Mouse (Mus musculus): Measurements from ENCODE around the gene Frmpd1. TPM values are rescaled to one million over a fixed set of nuclear protein-coding genes. Genes with fewer than 3 reads are reported as not detected.

Gene Frmpd1
- total RNA-seq, 2 experiments from 2014 or later = 12.2 to 12.8 TPM

- DNase-seq (ENCODE audit: low spot score in 2 of 2) = no peak
- intact Hi-C loops (cut with DNase I) = no loop called here
Observed at GRCm38 (mm10) chr4:45222395-45222794, 37.7 kb downstream of the Frmpd1 start.

GRCm38 (mm10) chr4:45230263-45230662, 45.6 kb downstream of the Frmpd1 start:
- intact Hi-C loops (cut with DNase I) = no loop called here
- DNase-seq (ENCODE audit: low spot score in 2 of 2) = no peak

DNA sequence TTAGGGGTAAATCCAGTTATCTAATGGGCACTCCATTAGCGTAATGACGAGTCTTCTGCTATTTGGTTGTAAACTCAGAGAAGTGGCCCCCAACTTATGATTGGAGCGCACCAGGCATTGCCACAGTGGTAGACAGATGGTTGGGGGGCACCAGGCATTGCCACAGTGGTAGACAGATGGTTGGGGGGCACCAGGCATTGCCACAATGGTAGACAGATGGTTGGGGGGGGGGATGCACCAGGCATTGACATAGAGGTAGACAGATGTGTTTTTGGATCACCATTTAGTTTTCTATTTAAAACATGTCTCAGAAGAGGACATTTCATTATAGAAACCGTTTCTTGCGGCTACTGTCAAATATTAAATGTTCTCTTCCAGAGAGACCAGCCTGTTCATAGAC, 53.6 kb downstream of the Frmpd1 start:
- DNase-seq (ENCODE audit: low spot score in 2 of 2) = no peak
- intact Hi-C loops (cut with DNase I) = no loop called here

DNA sequence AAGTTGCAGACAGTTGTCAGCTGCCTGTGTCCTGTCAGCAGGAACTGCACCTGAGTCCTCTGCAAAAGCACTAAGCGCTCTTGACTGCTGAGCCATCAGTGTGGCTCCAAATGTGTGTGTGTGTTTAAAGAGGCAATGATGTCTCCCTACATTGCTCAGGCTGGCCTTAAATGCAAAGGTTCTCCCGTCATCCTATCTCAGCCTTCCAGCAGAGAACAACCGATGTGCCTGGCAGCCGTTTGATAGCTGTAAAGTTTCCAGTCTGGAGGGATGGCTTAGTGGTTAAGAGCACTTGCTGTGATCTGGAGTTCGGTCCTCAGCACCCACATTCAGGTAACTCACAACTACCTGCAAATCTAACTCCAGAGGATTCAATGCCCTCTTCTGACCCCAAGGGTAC, 56.7 kb downstream of the Frmpd1 start:
- no peak for DNase-seq (ENCODE audit: low spot score in 2 of 2)
- intact Hi-C loops (cut with DNase I) = no loop called here

GRCm38 (mm10) chr4:45242163-45242562, 57.5 kb downstream of the Frmpd1 start:
- intact Hi-C loops (cut with DNase I) = no loop called here
- DNase-seq (ENCODE audit: low spot score in 2 of 2) = no peak

DNA sequence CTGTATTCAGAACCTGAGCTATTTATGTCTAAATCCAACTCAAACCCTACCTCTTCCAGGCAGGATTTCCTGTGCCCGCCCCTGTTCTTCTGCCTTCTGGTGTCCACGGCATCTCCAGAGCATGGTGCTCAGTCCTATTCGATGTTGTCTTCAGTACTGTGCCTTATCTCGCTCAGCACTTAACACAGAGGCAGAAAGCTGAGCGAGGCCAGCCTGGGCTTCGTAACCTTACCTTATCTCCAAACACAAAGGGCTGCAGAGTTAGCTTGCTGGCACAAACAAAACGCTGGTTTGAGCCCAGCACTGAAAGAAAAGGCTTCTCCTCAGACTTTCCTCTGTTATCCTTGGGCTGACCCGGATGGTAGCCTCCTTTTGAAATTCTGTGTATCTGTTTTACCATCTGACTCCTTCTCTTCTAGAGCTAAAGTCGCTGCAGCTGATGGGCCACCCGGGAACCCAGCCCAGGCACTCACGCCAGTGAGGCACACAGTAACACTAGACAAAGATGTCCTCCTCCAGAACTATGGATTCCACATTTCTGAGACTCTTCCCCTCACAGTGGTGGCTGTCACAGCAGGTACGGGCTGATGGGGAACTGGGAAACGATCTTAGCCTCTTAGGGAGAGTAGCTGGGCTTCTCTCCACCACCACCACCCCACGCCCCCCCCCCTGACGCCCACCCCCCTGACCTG, 58.7 kb downstream of the Frmpd1 start:
- intact Hi-C loops (cut with DNase I) = no loop called here
- DNase-seq (ENCODE audit: low spot score in 2 of 2) = no peak

DNA sequence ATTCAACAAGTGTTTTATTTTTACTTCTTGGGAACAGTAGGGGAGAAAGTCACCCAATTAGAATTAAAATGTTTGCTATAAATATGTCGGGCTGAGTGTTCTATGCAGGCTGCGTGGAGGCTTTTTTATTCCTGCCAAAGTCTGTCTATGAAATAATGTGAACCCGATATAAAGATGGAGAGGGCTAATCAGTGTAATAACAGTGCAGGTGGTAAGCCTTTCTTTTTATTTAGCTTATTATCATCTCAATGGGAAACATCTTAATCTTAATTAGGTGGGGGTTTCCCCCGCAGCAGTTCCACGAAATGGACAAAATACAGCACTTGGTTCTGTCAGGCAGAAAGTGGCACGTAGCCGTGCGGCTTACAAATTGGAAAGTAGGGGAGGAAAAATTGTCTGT, 66.6 kb downstream of the Frmpd1 start:
- DNase-seq (ENCODE audit: low spot score in 2 of 2) = no peak
- intact Hi-C loops (cut with DNase I) = no loop called here

DNA sequence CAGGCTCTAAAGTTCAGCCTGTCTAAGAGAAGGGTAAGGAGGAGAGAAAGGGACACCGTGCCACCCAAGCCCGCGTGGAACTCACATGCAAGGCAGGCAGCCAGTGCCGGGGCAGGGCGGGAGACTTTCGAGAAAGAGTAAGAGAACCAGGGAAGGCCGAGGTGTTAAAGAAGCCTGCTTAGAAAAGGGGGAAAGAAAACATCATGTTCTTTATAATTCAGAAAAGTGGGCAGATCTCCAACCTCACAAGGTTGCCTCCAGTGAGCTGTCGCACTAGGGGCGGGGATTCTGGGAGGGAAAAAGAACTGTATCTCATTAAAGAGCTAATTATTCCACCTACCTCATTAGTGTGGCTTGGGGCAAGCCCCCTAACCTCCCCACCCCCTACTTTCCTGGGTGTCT, 68.2 kb downstream of the Frmpd1 start:
- intact Hi-C loops (cut with DNase I) = no loop called here
- DNase-seq (ENCODE audit: low spot score in 2 of 2) = peak in 1 of 2 experiments; percentile 30

DNA sequence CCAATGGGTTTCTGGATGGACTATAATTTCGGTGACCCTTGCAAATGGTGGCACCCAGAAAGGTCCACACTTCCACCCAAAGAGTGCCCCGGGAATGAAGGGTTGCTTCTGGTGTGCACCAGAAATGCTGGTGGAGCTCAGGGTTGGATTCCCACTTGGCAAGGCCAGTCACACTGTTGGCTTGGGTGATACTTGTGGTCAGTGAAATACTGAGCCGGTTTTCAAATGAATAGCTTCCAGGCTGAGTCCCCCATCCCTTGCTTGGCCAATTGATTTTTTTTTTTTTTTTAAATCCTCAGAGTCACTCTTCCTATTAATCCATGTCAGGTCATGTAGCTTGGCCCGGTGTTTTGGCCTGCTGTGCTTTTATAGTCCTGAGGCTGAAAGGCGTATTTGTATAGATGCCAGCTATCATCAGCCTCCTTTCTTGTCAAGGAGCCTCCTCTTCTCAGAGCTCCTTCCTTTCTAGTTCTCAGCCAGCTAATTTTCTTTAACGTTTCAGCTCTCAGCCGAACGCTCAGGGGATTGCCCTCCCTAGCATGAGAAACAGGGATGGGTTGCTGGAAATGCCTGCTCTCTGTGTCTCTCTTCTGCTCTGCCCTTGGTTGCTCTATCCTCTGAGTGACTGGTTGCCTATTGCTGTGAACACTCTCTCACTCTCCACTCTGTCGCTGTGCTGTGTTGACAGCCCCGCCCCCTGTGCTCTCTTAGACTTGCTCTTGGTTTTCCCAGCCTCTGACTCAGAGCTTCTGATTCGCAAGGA, 69.3 kb downstream of the Frmpd1 start:
- DNase-seq (ENCODE audit: low spot score in 2 of 2) = peak; percentile 24 to 50
- intact Hi-C loops (cut with DNase I) = no loop called here

DNA sequence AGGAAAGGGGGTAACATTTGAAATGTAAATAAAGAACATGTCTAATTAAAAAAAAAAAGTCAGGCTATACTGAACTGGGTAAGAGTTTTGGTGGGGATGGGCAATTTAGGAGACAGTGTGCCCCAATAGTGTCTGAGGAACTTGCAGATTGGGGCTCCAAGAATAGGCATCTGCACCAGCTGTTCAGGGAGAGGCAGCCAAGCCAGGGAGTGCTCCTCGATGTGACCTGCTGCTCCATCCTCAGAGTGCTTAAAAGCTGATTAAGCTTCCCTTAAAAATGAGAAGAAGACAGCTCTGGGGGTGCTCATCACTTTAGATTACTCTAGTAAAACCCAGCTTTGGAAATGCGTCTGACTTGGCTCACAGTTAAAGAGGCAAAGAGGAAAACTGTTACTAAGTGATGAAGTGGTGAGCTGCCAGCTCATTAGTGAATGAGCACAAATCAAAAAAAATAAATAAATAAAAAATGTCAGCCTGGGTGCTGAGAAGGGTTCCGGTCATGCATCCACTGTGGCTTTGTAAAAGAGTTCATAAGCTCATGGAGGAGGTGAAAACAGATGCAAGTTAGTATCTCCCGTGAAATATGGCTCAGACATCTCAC, 74.7 kb downstream of the Frmpd1 start:
- DNase-seq (ENCODE audit: low spot score in 2 of 2) = peak in 1 of 2 experiments; percentile 32
- intact Hi-C loops (cut with DNase I) = no loop called here

DNA sequence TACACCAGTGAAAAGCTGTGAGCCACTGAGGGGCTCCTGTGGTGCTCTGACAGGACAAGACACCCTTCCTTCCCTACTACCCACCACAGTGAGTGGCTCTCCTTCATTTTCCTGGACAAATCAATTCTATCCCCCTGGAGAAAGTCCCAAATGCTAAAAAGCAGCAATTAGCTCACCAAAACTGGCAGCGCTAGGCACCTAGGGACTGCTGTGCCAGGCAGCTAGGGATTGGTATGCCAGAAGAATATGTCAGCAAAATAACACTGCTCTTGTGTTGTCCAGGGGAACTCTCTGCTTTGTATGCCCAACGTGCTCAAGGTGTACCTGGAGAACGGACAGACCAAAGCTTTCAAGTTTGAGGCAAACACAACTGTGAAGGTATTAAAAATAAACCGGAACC, 76.9 kb downstream of the Frmpd1 start:
- DNase-seq (ENCODE audit: low spot score in 2 of 2) = no peak
- intact Hi-C loops (cut with DNase I) = loop anchor here (5.0 kb wide), 1 partner anchor 74 kb away; no protein-coding TSS in a partner anchor

- intact Hi-C loops (cut with DNase I) = no loop called here
- DNase-seq (ENCODE audit: low spot score in 2 of 2) = no peak
Observed at GRCm38 (mm10) chr4:45267883-45268282, 83.2 kb downstream of the Frmpd1 start.

- DNase-seq (ENCODE audit: low spot score in 2 of 2) = peak in 1 of 2 experiments; percentile 21
- intact Hi-C loops (cut with DNase I) = no loop called here
Observed at GRCm38 (mm10) chr4:45271041-45271452, 86.4 kb downstream of the Frmpd1 start.

DNA sequence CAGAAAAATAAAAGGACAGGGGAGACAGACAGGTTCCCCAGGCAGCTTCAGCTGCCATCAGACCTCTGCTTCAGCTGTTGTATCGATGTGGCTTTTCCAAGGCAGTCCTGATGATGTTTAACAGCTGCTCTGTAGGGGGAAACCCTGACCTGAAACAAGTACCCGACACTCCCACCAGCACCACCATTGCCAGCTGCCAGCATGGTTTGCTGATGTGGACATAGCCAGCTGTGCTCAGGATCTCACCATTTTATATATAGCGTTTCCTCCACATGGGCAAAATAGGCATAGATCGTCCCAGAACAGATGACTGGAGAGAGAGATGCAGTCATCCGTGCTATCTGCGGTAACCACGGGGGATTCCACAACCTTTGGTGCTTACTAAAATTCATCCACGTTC, 91.1 kb downstream of the Frmpd1 start:
- no peak for DNase-seq (ENCODE audit: low spot score in 2 of 2)
- intact Hi-C loops (cut with DNase I) = no loop called here

DNA sequence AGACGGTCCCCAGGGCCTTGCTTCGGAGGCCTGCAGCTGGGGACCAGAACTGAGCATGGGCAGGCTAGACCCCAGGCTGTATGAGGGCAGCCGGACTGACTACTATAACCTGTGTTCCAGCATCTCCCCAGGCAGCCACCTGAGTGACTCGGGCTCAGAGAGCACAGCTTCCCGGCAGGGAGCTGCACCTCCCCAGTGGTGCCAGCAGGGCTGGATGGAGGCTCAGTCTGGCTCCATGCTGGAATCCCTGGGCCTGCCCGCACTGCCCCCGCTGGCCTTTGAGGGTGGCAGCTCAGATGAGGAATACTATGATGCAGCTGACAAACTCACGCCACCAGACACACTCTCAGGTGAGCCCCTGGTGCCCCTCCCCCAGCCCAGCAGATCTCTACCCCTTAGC, 94.6 kb downstream of the Frmpd1 start:
- no peak for DNase-seq (ENCODE audit: low spot score in 2 of 2)
- intact Hi-C loops (cut with DNase I) = no loop called here

- DNase-seq (ENCODE audit: low spot score in 2 of 2) = peak; percentile 54 to 72
- intact Hi-C loops (cut with DNase I) = loop anchor here (1.0 to 5.0 kb wide), 4 partner anchors 117 to 263 kb away; partner anchors contain the start of genes Polr1e and Tomm5
Observed at GRCm38 (mm10) chr4:45279981-45280548, 95.4 kb downstream of the Frmpd1 start.

DNA sequence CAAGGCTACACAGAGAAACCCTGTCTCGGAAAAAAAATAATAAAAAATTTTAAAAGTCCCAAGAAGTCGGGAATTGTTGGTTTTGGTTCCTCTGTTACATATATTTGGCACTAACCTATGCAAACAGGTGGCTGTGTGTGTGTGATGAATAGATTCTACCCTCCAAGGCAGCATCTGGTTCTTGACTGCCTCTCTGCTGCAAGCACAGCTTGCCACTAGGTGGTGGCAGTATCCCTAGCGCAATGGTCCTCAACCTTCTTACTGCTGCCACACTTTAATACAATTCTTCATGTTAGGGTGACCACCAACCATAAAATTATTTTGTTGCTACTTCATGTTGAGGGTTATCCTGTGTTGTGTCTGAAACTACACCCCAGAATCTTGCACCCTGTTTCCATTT, 101.6 kb downstream of the Frmpd1 start:
- intact Hi-C loops (cut with DNase I) = no loop called here
- DNase-seq (ENCODE audit: low spot score in 2 of 2) = peak in 1 of 2 experiments; percentile 13

- no peak for DNase-seq (ENCODE audit: low spot score in 2 of 2)
- intact Hi-C loops (cut with DNase I) = no loop called here
Observed at GRCm38 (mm10) chr4:45287906-45288305, 103.2 kb downstream of the Frmpd1 start.

DNA sequence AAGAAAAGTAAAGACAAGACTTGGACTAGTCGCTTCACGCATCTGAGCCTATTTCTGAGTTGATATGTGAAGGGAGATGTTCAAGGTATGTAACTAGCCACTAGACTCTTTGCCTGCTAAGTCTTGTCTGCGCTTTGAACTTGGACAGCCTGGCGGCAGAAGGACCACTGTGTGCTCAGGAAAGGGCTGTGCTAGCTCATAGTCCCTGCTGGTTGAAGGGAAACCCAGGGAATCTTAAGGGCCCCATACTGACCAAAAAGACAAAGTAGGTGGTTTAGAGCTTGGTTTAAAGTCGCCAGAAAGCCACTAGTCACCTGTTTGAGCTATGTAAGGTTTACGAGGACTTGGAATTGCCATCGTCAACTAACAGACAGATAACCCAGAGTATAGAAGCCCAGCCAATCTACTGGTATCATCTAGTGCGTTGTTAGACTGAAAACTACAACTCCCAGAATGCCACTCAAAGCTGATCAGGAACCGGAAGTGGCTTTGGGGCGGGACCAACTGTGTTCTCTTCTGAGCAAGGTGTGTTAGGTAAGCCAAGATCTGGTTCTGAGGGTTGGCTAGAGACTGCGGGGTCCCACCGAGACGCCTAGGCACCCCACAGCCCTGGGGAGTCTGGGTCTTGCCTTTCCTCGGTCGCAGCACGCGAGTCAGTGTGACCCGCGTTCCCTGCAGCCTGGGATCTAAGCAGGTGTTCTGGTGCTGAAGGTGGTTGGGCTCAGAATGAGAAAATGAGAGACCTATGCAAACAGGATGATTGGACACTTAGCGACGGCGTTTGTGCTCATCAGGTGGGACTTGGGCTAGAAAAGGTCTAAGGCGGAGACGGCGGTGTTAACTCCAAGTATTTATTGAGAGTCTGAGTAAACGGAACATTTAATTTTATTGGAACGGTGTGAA, 112.2 kb downstream of the Frmpd1 start, which contains the start of gene Trmt10b:
Trmt10b (plus strand) TSS at position 466 of the 903 bp plus-strand sequence.
- intact Hi-C loops (cut with DNase I) = loop anchor here (2.0 to 5.0 kb wide), 2 partner anchors 24 to 280 kb away; partner anchors contain the start of gene Polr1e
- peak; percentile 77 to 84 for DNase-seq (ENCODE audit: low spot score in 2 of 2)

Measured in left cerebral cortex, postnatal 25 days (tissue).